Mouse (Mus musculus): ENCODE measurements at regions not wholly inside any gene's neighbourhood (a gene's known extent, or its start where the extent isn't known, plus 50 kb on each side); places are given as distances from the start of the nearest gene placed in this dataset.

DNA sequence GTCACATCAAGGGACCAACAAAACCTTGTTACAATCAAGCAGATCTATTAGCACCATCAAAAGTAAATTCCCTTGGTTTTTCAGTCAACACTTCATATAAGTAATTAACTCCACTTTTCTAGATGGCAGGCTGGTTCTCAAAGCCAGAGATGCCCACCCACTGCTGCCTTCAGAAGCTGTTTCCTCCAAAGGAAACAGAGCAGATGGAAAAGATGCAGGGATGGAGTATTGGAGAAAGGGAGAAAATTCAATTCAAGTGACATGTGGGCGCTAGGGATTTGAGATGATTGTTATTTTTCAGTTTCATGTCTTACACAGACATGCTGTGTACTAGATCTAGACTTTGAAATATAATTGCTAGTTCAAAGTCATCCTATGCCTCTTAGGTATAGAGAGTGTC is 705.1 kb downstream of the Edem1 start:
- peak; percentile 17 for DNase-seq

DNA sequence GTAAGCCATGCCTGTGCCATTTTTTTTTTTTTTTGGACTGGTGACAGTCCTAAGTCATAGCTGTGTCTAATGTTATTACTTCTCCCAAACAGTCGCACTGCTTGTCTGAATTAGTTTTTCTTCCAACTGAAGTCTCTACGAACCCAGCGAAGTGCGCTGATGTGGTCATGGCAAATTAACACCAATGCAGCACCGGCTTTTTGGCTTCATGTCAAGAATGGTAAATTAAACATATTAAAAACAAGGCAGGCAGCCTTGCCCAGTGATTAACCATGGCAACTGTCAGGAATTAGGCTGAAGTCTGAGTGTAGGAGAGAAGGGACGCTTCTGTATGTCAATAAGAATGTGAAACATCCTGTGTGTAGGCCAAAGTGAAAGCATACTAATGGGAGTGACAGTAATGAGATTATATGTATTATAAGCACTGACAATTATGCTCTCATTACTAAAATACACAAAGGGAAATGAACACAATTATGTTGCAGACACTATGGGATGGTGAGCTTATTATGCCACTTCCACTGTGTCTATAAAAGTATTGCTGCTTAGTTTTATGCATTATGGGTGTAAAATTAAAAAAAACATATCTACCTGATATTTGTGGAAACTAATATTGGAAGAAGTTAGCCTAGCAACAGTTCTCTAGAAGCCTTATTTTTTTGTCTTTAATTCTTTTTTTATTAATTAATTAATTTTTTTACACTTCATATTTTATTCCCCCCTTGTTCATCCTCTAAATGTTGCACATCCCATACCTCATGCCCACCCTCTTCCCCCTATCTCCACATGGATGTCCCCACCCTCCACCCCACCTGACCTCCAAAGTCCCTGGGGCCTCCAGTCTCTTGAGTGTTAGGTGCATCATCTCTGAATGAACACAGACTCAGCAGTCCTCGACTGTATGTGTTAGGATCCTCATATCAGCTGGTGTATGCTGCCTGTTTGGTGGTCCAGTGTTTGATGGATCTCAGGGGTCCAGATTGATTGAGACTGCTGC is 714.8 kb downstream of the Edem1 start:
- no peak for DNase-seq

DNA sequence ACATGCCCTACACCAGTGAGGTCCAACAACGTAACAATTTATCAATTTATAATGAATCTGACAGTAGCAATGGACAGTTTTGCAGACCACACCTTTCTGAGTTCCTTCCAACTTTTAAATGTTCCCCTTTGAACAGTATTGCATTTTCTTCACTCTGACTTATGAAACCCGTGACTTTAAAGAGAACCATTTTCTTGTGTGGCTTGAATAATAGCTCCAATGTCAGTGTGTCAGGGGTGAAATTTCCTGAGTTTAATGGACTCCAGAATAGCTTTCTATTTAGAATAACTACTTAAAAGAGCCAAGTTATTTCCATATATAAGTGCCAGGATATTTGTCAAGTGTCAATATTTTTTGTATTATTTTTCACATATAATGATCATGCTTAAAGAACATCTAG is 723.9 kb downstream of the Edem1 start:
- DNase-seq = no peak
